Mouse (Mus musculus): ENCODE results near the gene Slc6a6.

The Slc6a6 gene

GRCm38 (mm10) chr6:91706072-91706776, 22.4 kb downstream of the Slc6a6 start:
- no peak for TF ChIP-seq GATA4 (IDR thresholded peaks at IDR 0.05; ENCODE audit: insufficient replicate concordance, low read length)

- TF ChIP-seq GATA4 (IDR thresholded peaks at IDR 0.05; ENCODE audit: insufficient replicate concordance, low read length), result no peak
These were observed 23.5 kb downstream of the Slc6a6 start for GRCm38 (mm10) chr6:91707276-91707885.

- no peak for TF ChIP-seq GATA4 (IDR thresholded peaks at IDR 0.05; ENCODE audit: insufficient replicate concordance, low read length)
These were observed 24.2 kb downstream of the Slc6a6 start for GRCm38 (mm10) chr6:91707886-91708564.

GRCm38 (mm10) chr6:91708919-91709318, 25.1 kb downstream of the Slc6a6 start:
- no peak for TF ChIP-seq GATA4 (IDR thresholded peaks at IDR 0.05; ENCODE audit: insufficient replicate concordance, low read length)

GRCm38 (mm10) chr6:91710345-91710930, 26.6 kb downstream of the Slc6a6 start:
- no peak for TF ChIP-seq GATA4 (IDR thresholded peaks at IDR 0.05; ENCODE audit: insufficient replicate concordance, low read length)

GRCm38 (mm10) chr6:91712097-91712854, 28.4 kb downstream of the Slc6a6 start:
- TF ChIP-seq GATA4 (IDR thresholded peaks at IDR 0.05; ENCODE audit: insufficient replicate concordance, low read length), result no peak

GRCm38 (mm10) chr6:91712855-91713331, 29.0 kb downstream of the Slc6a6 start:
- no peak for TF ChIP-seq GATA4 (IDR thresholded peaks at IDR 0.05; ENCODE audit: insufficient replicate concordance, low read length)

GRCm38 (mm10) chr6:91713370-91713896, 29.6 kb downstream of the Slc6a6 start:
- TF ChIP-seq GATA4 (IDR thresholded peaks at IDR 0.05; ENCODE audit: insufficient replicate concordance, low read length), result no peak

GRCm38 (mm10) chr6:91715023-91715422, 31.2 kb downstream of the Slc6a6 start:
- no peak for TF ChIP-seq GATA4 (IDR thresholded peaks at IDR 0.05; ENCODE audit: insufficient replicate concordance, low read length)

- no peak for TF ChIP-seq GATA4 (IDR thresholded peaks at IDR 0.05; ENCODE audit: insufficient replicate concordance, low read length)
These were observed 32.3 kb downstream of the Slc6a6 start for GRCm38 (mm10) chr6:91715988-91716810.

GRCm38 (mm10) chr6:91718067-91718466, 34.2 kb downstream of the Slc6a6 start:
- TF ChIP-seq GATA4 (IDR thresholded peaks at IDR 0.05; ENCODE audit: insufficient replicate concordance, low read length), result no peak

GRCm38 (mm10) chr6:91718603-91719002, 34.8 kb downstream of the Slc6a6 start:
- TF ChIP-seq GATA4 (IDR thresholded peaks at IDR 0.05; ENCODE audit: insufficient replicate concordance, low read length), result no peak

GRCm38 (mm10) chr6:91719042-91719747, 35.3 kb downstream of the Slc6a6 start:
- TF ChIP-seq GATA4 (IDR thresholded peaks at IDR 0.05; ENCODE audit: insufficient replicate concordance, low read length), result no peak

Measured in liver, adult (tissue).